Mouse (Mus musculus) liver, adult (tissue): ENCODE data around the gene Pole4.
A peak's percentile ranks its signal among the peaks of the same experiment; 100 is the strongest.

ENCODE experiments used
- GATA4 ChIP-seq: IDR thresholded peaks from 2 replicates; pipeline ENCODE4 v1.6.1; 2014; ENCODE audit warnings: mild to moderate bottlenecking, low read length; ENCODE audit not compliant: insufficient replicate concordance

The Pole4 gene

DNA sequence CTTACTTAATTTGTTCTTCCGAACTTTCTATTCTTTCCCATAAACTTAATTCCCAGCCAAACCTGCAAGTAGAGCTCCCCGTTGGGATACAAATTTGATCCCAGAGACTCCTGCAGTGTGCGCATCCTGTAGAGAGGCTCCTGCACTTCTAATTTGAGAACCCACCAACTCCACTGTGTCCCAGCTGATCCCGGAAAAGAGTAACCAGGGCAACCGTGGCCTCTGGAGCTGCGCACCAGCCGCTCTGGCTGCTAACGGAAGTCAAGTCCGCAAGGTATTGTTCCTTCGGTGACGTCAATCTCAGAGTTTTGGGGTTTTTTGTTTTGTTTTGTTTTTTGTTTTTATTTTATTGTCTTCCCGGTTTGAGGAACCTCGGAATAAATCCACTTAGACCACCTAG lies 10.5 kb downstream of the Pole4 start:
- TF ChIP-seq GATA4 = no peak

DNA sequence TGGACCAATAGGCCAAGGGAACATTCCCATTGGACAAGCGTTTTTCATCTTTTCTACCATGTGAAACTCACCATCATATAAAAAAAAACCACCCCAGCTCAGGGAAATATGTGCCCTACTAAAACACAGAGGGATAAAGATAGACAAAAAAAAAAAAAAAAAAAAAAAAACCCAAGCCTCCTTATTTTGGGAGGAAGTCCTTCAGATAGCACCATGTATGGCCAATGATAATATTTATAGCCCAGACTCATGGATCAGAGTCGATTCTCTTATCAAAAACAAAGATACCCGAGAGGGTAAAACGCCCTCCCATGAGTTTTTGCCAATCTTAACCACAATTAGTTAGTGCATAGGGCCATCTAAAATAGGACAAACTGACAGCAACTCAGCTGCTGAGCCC lies 15.7 kb downstream of the Pole4 start:
- TF ChIP-seq GATA4 = no peak

DNA sequence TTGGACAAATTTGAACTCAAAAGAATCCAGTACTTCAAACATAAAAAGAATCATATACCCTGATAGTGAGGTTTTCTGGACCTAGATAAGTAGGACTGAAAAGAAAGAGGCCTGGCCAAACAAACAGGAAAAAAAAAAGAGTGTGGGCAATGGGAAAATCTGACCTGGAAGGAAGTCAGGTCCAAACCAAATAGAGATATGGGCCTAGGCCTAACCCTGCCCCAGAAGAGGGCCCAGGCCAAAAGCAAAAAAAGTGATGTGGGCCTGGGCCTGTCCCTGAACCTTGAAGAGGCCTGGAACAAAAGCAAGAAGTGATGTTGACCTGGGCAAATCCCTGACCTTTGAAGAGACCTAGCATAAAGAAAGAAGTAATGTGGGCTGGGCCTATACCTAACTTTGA lies 21.0 kb downstream of the Pole4 start:
- no peak for TF ChIP-seq GATA4

DNA sequence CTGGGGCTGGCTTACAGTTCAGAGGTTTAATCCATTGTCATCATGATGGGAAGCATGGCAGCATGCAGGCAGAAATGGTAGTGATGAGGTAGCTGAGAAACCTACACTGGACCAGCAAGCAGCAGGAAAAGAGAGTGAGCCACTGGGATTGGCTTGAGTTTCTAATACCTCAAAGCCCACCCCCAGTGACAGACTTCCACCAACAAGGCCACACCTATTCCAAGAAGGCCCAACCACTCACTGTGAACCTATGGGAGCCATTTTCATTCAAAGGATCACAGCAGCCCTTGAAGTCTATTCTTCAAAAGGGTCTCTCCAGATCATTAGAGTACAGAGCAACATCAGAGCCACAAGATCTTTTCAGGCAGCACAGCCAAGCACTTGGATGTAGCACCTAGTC lies 38.7 kb downstream of the Pole4 start:
- TF ChIP-seq GATA4 = no peak

DNA sequence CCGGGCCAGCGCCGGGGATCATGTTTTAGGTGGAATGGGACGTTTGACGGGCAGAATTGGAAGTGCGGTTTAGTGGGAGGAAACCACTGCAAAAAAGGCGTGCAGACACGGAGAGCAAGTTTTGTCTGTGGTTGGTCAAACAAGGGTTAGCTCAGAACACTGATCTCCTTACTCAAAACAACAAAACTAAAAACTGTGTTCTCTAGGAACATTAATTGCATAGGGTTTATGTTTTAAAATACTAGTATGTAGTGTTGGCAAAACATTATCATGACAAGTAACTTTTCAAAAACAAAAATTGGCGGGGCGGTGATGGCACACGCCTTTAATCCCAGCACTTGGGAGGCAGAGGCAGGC lies 52.0 kb downstream of the Pole4 start:
- TF ChIP-seq GATA4 = no peak

DNA sequence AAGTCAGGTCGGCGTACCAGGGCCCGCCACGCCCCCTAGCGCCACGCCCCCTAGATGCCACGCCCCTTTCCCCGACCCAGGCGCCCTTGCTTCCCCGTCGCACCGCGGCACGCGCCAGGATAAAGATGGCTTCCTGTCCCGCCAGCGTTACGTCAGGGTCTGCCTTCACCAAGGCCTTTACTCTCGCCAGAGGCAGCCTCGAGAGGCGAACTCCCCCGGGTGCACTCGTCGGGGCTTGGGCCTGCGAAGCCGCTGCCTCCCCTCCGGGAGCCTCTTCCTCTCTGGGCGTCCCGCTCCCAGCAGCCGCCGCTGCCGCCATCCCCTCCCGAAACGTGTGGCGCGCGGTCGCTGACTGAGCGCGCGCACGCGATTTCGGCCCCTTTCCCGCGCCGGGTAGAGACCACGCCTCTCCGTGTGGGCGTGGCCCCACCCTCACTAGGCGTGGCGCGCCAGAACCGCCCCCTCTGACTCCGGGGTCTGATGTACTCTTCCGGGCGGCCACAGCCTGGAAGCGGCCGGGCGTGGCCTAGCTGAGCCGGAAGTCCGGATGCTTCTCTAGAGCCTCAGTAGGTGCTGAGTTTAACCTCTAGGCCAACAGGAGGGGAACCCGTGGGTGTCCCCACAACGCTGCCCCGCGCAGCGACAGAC lies 52.5 kb downstream of the Pole4 start:
- TF ChIP-seq GATA4 = peak; percentile 24; the same call in 1 of the 2 replicates

DNA sequence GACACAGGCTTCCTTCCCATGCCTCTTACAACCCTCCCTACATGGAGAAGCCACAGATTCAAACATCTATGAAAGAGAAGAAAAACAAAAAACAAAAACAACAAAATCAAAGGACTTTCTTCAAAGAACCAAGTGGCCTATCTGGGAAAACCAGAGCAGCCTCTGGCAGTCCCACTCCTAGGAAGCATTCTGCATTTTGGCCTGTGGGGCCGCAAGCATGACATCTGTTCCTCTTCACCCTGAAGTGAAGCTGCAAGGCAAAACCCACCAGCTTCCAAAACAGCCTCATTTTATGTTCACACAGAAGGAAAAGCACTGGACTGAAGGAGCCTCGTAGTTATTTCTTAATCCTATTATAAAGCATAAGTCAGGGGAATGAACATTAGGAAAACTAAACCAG lies 56.1 kb downstream of the Pole4 start:
- TF ChIP-seq GATA4 = no peak

DNA sequence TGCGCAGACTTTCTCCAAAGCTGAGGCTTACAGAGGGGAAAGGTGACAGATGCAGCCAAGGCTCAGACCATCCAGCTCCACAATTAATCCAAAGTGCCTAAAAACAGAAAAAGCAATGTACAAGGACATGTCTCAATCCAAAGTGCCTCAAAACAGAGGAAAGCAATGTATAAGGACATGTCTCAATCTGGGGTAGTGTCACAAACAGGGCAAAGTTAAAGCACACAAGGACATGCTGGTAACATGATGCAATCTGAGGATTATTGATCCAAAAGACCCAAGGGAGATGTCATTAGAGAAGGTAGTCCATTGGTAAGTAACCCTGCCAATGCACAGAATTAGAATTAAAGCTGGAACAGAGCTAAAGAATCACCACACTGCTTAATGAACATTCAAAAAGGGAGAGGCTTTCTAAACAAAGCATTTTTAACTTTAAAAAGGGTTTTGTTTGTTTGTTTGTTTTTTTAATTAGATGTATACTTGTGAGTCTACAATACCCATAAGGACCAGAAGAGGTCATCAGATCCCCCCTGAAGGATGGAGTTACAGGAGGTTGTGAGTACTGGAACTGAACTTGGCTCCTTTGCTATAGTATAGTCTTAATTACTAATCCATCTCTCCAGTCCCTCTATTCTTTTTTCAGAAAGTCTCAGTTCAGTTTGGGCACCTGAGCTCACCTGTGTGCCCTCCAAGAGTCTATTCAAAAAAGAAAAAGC lies 57.1 kb downstream of the Pole4 start:
- TF ChIP-seq GATA4 = no peak

DNA sequence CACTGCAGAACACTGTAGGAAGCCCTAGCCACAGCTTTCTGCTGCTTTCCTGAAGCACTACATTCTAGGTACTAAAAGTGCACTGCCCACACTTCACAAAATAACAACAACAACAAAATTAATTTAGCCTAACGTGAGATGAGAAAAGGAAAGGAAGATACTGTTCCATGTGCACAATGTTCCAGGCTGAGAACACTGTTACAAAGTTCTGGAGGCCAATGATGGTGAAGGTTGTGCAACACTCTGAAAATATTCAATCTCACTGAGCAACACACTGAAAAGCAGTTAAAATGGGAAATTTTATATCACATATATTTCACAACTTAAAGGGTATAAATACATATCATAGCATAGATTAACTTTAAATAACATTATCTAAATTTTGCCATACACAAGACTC lies 58.2 kb downstream of the Pole4 start:
- no peak for TF ChIP-seq GATA4

DNA sequence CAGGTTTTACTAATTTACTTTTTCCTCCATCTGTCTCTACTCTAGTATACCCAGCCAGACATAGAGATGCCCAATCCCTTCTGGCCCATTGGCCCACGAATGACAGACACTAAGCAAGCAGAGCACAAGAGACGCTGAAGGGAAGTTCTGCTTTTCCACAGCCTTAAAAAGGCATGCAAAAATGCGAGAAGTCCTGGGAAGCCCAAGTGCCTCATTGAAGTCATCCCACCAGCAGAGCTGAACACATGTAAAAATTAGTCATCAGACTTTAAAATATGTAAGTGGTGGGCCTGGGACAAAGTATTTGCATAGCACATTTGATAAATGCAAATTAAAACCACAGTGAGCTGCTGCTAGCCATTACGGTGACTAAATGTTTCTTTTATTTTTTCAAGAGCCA lies 65.1 kb downstream of the Pole4 start:
- TF ChIP-seq GATA4 = no peak

DNA sequence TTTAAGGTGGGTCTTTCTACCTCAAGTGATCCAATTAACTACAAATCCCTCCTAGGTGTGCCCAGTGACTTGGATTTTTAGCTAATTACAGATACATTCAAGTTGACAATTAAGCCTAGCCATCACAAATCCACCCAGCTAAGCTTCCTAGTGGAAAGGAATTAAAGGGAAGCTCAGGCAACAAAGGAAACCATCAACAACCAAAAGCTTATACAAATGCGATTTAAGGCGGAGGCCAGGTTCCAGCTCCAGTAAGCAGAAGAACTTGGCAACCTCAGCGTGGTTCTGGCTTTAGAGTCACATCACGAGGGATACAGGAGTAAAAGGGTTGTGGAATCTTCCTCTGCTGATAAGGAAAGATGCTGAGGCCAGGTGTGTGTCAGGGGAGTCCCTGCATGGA lies 92.0 kb downstream of the Pole4 start:
- no peak for TF ChIP-seq GATA4

DNA sequence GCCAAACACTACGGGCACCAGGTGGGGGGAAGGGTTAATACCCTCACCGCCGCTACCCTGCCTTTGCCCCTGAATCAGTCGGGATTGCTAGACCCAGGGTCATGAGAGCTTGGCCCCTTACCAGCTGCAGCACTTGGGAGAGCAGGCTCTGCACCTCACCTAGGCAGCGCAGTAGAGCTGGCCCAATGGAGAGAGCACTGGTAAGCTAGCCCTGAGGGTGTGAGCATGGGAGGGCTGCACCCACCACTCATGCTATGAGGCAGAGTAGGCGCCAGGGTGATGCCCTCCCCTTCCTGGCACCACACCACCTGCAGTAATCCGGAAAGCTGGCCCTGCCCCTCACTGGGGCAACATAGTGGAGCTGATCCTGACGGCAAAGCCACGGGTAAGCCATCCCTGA lies 94.1 kb downstream of the Pole4 start:
- no peak for TF ChIP-seq GATA4

DNA sequence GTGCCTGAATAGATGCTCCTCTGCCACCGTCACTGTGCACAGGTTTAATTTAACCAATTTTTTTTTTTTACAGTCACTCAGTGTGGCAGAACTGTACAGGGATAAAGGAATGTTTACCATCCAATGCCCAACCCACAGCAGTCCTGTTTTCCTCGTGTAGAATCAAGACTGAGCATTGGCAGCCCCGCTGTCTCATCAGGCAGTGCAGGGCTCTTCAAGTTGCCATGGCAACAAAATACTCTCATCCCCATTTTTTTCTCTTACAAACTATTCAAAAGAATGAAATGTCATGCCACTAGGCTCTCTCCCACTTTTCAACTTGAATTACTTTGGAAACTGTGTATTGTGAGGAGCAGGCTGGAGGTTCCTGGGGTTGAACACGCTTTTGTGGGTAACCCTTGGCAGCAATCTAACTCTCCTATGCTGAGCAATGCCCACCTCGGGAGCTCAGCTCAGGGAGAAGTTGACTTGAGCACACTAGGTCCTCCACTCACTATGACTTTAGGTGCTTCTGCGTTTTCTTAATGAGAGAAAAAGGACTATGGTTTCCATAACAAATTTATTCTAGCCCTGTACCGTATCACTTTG lies 95.7 kb downstream of the Pole4 start:
- TF ChIP-seq GATA4 = no peak

DNA sequence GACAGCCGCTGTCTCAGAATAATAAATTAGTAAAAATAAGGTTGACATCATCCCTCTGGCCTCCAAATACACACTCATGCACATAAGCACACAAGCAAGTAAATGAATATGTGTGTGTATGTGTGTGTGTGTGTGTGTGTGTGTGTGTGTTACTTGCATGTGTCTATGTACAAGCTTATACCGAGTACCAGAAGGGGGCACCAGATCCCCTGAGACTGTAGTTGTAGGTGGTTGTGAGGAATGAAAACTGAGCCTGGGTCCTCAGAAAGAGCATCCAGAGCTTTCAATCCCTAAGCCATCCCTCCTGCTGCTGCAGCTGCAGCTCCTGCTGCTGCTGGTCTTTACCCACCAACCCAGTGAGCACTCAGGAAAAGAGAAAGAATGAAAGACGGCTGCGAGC lies 96.4 kb downstream of the Pole4 start:
- TF ChIP-seq GATA4 = no peak

DNA sequence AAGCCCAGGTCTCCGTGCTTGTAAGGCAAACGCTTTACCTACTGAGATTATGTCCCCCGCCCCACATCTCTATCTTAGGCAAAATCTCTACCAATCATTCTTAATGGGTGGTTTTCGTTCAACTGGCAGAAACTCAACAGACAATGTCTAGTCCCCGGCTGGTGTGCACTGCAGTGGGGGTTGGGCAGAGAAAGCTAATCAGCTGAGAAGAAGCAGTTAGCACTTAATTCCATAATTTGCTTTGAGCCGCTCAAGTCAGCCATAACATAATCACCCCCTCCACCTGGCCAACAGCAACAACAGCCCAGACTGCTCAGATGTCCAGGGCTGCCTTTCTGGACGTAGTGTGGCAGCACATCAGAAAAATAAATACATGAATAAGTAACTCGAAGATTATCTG lies 100.4 kb downstream of the Pole4 start:
- TF ChIP-seq GATA4 = no peak

DNA sequence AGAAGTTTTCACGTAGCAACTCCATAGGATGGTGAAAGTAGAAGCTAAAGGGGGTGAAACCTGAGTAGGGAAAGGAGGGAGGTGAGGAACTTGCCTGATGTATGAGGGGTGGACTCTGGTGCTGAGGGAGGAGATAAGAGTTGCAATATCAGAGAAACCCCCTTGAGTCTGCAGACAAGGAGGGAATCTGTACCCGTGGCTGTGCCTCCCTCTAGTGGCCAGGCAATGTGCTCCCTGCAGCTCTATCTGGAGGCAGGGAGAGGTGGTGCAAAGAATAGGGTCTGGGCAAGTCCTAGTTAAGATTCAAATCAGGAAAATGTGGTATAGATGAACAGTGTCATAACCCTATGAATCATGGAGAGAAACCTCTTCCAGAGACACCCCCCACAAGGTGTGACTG lies 101.5 kb downstream of the Pole4 start:
- no peak for TF ChIP-seq GATA4

DNA sequence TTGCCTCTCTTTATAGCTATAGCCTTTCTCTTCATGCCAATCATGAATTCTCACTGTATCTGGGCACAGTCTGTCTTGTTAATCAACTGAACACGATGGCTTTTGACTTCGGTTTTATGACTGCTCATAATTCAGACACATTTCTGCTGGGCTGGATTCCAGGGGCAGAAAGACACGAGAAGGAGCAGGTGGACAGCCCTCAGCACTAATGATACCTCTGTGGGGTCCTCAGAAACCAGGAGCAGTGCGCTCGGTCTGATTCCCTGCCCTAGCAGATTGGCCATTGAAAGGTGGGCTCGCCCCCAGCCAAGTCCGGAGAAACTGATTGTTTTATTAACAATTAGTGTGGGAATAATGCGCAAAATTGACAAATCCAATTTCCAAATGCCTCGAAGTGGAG lies 101.9 kb downstream of the Pole4 start:
- TF ChIP-seq GATA4 = no peak
